Mouse (Mus musculus): Measurements from ENCODE around the gene Hist1h2bh. TPM values are rescaled to one million over a fixed set of nuclear protein-coding genes. Genes with fewer than 3 reads are reported as not detected.
"Not testable (repeated sequence)": the region's sequence is repeated elsewhere in the genome, so short reads cannot be mapped to it uniquely, and the experiment has no call there.

The Hist1h2bh gene
- polyA plus RNA-seq, 2 experiments, result 1.4 to 6.7 TPM

DNA sequence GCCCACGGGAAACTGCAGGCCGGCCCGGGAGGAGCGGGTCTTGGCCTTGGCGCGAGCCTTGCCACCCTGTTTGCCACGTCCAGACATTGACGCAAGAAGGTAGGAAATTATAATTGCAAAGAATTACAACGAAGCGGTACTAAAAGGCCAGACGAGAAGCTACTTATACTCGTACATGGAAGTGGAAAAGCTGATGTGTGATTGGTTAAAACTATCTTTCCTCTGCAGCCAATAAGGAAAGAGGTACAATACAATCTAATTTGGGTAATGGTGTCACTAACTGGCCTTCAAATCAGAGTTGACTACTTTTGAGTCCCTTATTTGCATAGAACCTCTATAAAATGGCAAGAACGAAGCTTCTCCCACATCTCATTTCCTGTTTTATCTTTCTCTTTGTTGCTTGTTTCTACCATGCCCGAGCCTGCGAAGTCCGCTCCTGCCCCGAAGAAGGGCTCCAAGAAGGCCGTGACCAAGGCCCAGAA, 27.9 kb upstream of the Hist1h2bh start, which contains the start of the genes Hist1h2ae and Hist1h2bg:
Hist1h2ae (minus strand) TSS at position 199 of the 482 bp plus-strand sequence.
Hist1h2bg (plus strand) TSS at position 375 of the 482 bp plus-strand sequence.
- H3K27ac ChIP-seq, result peak within 1 kb of the TSS; percentile 98
- H3K9me3 ChIP-seq (ENCODE audit: control insufficient read depth, low read length), result no peaks in the 10 kb centered on the region
- H3K4me3 ChIP-seq (ENCODE audit: insufficient read depth in 1 of 2, low read depth in 2 of 2, low read length in 2 of 2), result peak within 1 kb of the TSS; percentile 65 to 81
- peak; percentile 76 for ATAC-seq (ENCODE audit: insufficient read depth)
- peaks cover 9 to 16% of the 10 kb centered on the region in 2 experiments for H3K4me1 ChIP-seq (replicated peaks; ENCODE audit: control insufficient read depth in 2 of 2, insufficient read depth in 2 of 2, low read length in 1 of 2)
- peak within 1 kb of the TSS; percentile 79 for H3K4me2 ChIP-seq (ENCODE audit: low read depth)
- no peaks in the 10 kb centered on the region for H3K27me3 ChIP-seq (ENCODE audit: control insufficient read depth, insufficient read depth, low read length)
- peak within 1 kb of the TSS; percentile 99 for H3K9ac ChIP-seq (replicated peaks)
- no peaks in the 10 kb centered on the region for H3K36me3 ChIP-seq (replicated peaks; ENCODE audit: control insufficient read depth, insufficient read depth, low read depth)
- WGBS (ENCODE audit: insufficient replicate concordance), result under 1% methylated on average over 18 of the region's 18 CpGs
- TF ChIP-seq CTCF (IDR thresholded peaks at IDR 0.05; ENCODE audit: low read depth) (no peak), EP300 (IDR thresholded peaks at IDR 0.05; ENCODE audit: low read depth) (peak; percentile 50; the same call in 1 of the 2 replicates)
- peak; percentile 94 to 97 (median 94) for DNase-seq (ENCODE audit: low read depth in 3 of 3, low spot score in 3 of 3)

DNA sequence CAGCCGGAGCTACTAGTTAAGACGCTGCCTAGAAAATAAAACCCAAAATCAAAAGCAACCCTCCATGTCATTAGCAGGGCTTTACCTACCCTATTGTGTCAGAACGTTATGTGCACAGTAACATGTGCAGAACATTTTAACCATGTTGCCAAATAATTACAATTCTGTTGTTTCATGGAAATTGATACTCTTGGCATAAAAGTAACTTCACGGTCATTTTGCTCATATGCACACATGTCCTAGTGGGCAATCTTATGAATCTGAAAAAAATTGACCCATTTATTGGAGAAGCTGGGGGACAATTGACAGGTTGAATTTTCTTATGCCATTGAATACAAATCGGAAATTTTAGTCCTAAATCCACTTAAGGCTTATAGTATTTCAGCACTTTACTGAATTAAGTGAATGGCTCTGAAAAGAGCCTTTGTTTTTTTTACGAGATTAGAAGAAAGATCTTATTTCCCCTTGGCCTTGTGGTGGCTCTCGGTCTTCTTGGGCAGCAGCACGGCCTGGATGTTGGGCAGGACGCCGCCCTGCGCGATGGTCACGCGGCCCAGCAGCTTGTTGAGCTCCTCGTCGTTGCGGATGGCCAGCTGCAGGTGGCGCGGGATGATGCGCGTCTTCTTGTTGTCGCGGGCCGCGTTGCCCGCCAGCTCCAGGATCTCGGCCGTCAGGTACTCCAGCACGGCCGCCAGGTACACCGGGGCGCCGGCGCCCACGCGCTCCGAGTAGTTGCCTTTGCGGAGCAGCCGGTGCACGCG, 27.2 kb upstream of the Hist1h2bh start:
- H3K9me3 ChIP-seq (ENCODE audit: control insufficient read depth, low read length); ATAC-seq (ENCODE audit: insufficient read depth); H3K27me3 ChIP-seq (ENCODE audit: control insufficient read depth, insufficient read depth, low read length); H3K36me3 ChIP-seq (replicated peaks; ENCODE audit: control insufficient read depth, insufficient read depth, low read depth): not testable (repeated sequence)
- peak overlapping the region; percentile 48 to 65 for H3K4me3 ChIP-seq (ENCODE audit: insufficient read depth in 1 of 2, low read depth in 2 of 2, low read length in 2 of 2)
- DNase-seq (ENCODE audit: low read depth in 3 of 3, low spot score in 3 of 3), result peak in 1 of 3 experiments; percentile 63
- peak overlapping the region; percentile 79 for H3K4me2 ChIP-seq (ENCODE audit: low read depth)
- H3K4me1 ChIP-seq (replicated peaks; ENCODE audit: control insufficient read depth in 2 of 2, insufficient read depth in 2 of 2, low read length in 1 of 2), result peaks cover 12 to 20% of the 10 kb centered on the region in 2 experiments
- TF ChIP-seq EP300 (IDR thresholded peaks at IDR 0.05; ENCODE audit: low read depth), result peak; percentile 3; the same call in 1 of the 2 replicates
- TF ChIP-seq CTCF (IDR thresholded peaks at IDR 0.05; ENCODE audit: low read depth), result 0 out of 2 replicates have a peak, but pooled peaks have one; percentile 6
- H3K27ac ChIP-seq, result peak overlapping the region; percentile 97
- WGBS (ENCODE audit: insufficient replicate concordance), result under 1% methylated on average over 21 of the region's 41 CpGs
- peak overlapping the region; percentile 88 for H3K9ac ChIP-seq (replicated peaks)

DNA sequence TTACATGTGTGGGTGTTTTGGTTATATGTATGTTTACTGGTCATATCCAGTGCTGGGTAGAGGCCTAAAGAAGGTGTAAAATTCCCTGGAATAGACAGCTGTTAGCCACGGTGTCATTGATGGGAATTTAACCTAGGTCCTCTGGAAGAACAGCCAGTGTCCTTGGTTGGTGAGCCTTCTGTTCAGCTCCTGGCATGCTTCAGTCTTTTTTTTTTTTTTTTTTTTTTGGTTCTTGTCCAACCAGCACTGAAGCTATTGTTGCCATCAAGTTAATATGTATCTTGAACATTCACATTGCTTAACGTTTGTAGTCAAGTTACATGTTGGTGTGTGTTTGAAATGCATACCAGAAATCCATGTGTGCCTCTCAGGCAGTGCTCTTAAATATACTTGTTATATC, 21.3 kb upstream of the Hist1h2bh start:
- DNase-seq (ENCODE audit: low read depth in 3 of 3, low spot score in 3 of 3) (no peak), ATAC-seq (ENCODE audit: insufficient read depth) (no peak)
- peak overlapping the region; percentile 92 for H3K27ac ChIP-seq
- no peak overlapping the region for H3K4me2 ChIP-seq (ENCODE audit: low read depth)
- no peaks in the 10 kb centered on the region for H3K36me3 ChIP-seq (replicated peaks; ENCODE audit: control insufficient read depth, insufficient read depth, low read depth)
- no peaks in the 10 kb centered on the region for H3K9me3 ChIP-seq (ENCODE audit: control insufficient read depth, low read length)
- no peak overlapping the region; the same call in 1 of the 2 replicates for H3K9ac ChIP-seq (replicated peaks)
- whole genome bisulfite sequencing (ENCODE audit: insufficient replicate concordance), result 74% methylated on average over 2 of the region's 2 CpGs
- no peaks in the 10 kb centered on the region for H3K27me3 ChIP-seq (ENCODE audit: control insufficient read depth, insufficient read depth, low read length)
- H3K4me1 ChIP-seq (replicated peaks; ENCODE audit: control insufficient read depth in 2 of 2, insufficient read depth in 2 of 2, low read length in 1 of 2), result peaks cover 24 to 32% of the 10 kb centered on the region in 2 experiments
- no peak overlapping the region for H3K4me3 ChIP-seq (ENCODE audit: insufficient read depth in 1 of 2, low read depth in 2 of 2, low read length in 2 of 2)
- TF ChIP-seq EP300 (IDR thresholded peaks at IDR 0.05; ENCODE audit: low read depth), result no peak
- TF ChIP-seq CTCF (IDR thresholded peaks at IDR 0.05; ENCODE audit: low read depth), result no peak

DNA sequence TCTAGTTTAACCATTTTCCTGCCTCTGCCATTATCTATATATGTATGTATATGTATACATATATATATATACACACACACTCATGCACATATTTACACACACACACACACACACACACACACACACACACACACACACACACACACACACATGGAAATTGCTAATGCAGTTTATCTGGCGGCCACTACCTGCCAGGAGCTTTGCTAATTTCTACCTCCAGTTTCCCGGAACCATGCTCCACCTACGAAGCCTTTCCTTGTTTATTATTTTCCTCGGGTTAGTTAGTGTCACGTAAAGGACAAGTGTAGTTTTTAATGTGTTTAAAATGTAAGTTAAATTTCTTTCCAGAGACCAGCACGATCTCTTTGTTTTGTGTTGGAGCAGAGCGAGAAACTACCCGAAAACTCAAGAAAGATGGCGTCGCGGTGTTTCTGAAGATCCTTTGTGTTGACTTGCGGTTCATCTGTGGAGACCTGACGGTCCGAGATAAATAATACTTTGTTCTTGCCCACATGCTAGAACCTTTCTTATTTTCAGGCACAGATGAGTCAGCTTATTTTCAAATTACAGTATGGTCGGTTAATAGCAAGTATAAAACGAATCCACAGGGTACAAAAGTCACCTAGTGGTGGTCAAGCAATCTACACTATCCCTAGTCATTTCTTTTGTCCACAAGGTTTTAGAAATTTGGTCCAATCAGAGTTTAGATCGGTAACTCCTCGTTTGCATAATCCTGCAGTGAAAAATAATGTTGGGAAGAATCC, 19.7 kb upstream of the Hist1h2bh start:
- 2% methylated on average over 18 of the region's 18 CpGs for WGBS (ENCODE audit: insufficient replicate concordance)
- H3K4me2 ChIP-seq (ENCODE audit: low read depth), result peak overlapping the region; percentile 69
- peak overlapping the region; percentile 92 for H3K27ac ChIP-seq
- peaks cover 24 to 29% of the 10 kb centered on the region in 2 experiments for H3K4me1 ChIP-seq (replicated peaks; ENCODE audit: control insufficient read depth in 2 of 2, insufficient read depth in 2 of 2, low read length in 1 of 2)
- ATAC-seq (ENCODE audit: insufficient read depth), result peak; percentile 5; the same call in 1 of the 2 replicates
- TF ChIP-seq EP300 (IDR thresholded peaks at IDR 0.05; ENCODE audit: low read depth), result no peak
- peak; percentile 42; the same call in 1 of the 2 replicates for TF ChIP-seq CTCF (IDR thresholded peaks at IDR 0.05; ENCODE audit: low read depth)
- H3K36me3 ChIP-seq (replicated peaks; ENCODE audit: control insufficient read depth, insufficient read depth, low read depth), result no peaks in the 10 kb centered on the region
- no peaks in the 10 kb centered on the region for H3K27me3 ChIP-seq (ENCODE audit: control insufficient read depth, insufficient read depth, low read length)
- H3K9ac ChIP-seq (replicated peaks), result peak overlapping the region; percentile 70
- peak in 1 of 3 experiments; percentile 75 for DNase-seq (ENCODE audit: low read depth in 3 of 3, low spot score in 3 of 3)
- H3K9me3 ChIP-seq (ENCODE audit: control insufficient read depth, low read length), result no peaks in the 10 kb centered on the region
- peak overlapping the region; percentile 40 to 54 for H3K4me3 ChIP-seq (ENCODE audit: insufficient read depth in 1 of 2, low read depth in 2 of 2, low read length in 2 of 2)
